Mouse (Mus musculus): ENCODE data around the gene Slc25a45. TPM values are rescaled to one million over a fixed set of nuclear protein-coding genes. Genes with fewer than 3 reads are reported as not detected.

The Slc25a45 gene
- polyA plus RNA-seq, 1 experiment: 241 TPM

DNA sequence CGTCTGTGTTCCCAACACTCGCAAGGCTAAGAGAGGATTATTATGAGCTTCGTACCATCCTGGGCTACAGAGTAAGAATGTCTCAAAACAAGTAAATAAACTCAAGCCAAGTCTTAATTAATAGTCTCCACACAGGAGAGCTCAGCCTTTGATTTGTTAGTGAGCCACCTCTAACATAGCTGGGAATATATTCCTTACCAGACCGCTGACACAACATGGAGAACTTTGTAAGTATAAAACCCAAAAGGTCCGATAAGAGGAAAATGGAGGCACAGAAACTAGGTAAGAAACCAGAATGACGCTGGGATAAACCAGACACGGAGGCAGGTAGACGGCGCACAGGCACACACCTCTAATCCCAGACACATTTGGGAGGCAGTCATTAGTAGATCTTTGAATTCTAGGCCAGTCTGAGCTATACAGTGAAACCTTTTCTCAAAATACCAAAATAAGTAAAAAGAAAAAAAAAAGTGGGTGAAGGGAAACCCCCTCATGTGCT lies 36.7 kb upstream of the Slc25a45 start:
- 84% methylated on average over 9 of the region's 9 CpGs for WGBS
- peak overlapping the region; percentile 27 for H3K4me3 ChIP-seq (ENCODE audit: low read depth, low read length)

GRCm38 (mm10) chr19:5841389-5841946 lies 36.1 kb upstream of the Slc25a45 start:
- TF ChIP-seq POLR2A (IDR thresholded peaks at IDR 0.05; ENCODE audit: low read depth, low read length) (peak; percentile 42; the same call in 1 of the 2 replicates), CTCF (IDR thresholded peaks at IDR 0.05; ENCODE audit: extremely low read depth, insufficient read length, insufficient replicate concordance, low read depth, low read length) (no peak)
- H3K27ac ChIP-seq (ENCODE audit: insufficient read depth, low read depth, low read length): peak overlapping the region; percentile 60
- peaks cover 16% of the 10 kb centered on the region for H3K36me3 ChIP-seq (ENCODE audit: control insufficient read depth, insufficient read depth, low read length)
- WGBS: 31% methylated on average over 4 of the region's 4 CpGs
- no peaks in the 10 kb centered on the region for H3K27me3 ChIP-seq (ENCODE audit: control insufficient read depth, insufficient read depth, low read length)
- peak overlapping the region; percentile 11; the same call in 1 of the 2 replicates for H3K4me3 ChIP-seq (ENCODE audit: low read depth, low read length)
- peaks cover 7% of the 10 kb centered on the region for H3K4me1 ChIP-seq (ENCODE audit: control insufficient read depth, insufficient read depth, insufficient read length, low read length)

More for the DNA sequence above, 36.7 kb upstream of the Slc25a45 start:
- peak overlapping the region; percentile 60; the same call in 1 of the 2 replicates for H3K27ac ChIP-seq (ENCODE audit: insufficient read depth, low read depth, low read length)
- TF ChIP-seq CTCF (IDR thresholded peaks at IDR 0.05; ENCODE audit: extremely low read depth, insufficient read length, insufficient replicate concordance, low read depth, low read length) (no peak), POLR2A (IDR thresholded peaks at IDR 0.05; ENCODE audit: low read depth, low read length) (no peak)
- H3K27me3 ChIP-seq (ENCODE audit: control insufficient read depth, insufficient read depth, low read length): no peaks in the 10 kb centered on the region
- H3K4me1 ChIP-seq (ENCODE audit: control insufficient read depth, insufficient read depth, insufficient read length, low read length): peaks cover 7% of the 10 kb centered on the region
- H3K36me3 ChIP-seq (ENCODE audit: control insufficient read depth, insufficient read depth, low read length): peaks cover 16% of the 10 kb centered on the region

- Histone ChIP-seq H3K36me3 (ENCODE audit: control insufficient read depth, insufficient read depth, low read length) (peaks cover 16% of the 10 kb centered on the region), H3K4me1 (ENCODE audit: control insufficient read depth, insufficient read depth, insufficient read length, low read length) (peaks cover 4% of the 10 kb centered on the region), H3K27ac (ENCODE audit: insufficient read depth, low read depth, low read length) (peak overlapping the region; percentile 100), H3K4me3 (ENCODE audit: low read depth, low read length) (peak overlapping the region; percentile 30), H3K27me3 (ENCODE audit: control insufficient read depth, insufficient read depth, low read length) (no peaks in the 10 kb centered on the region)
- WGBS: 46% methylated on average over 5 of the region's 5 CpGs
- TF ChIP-seq CTCF (IDR thresholded peaks at IDR 0.05; ENCODE audit: extremely low read depth, insufficient read length, insufficient replicate concordance, low read depth, low read length) (no peak), POLR2A (IDR thresholded peaks at IDR 0.05; ENCODE audit: low read depth, low read length) (no peak)
Observed at GRCm38 (mm10) chr19:5841999-5842784, 35.4 kb upstream of the Slc25a45 start.

- peak overlapping the region; percentile 83 for H3K4me3 ChIP-seq (ENCODE audit: low read depth, low read length)
- no peaks in the 10 kb centered on the region for H3K27me3 ChIP-seq (ENCODE audit: control insufficient read depth, insufficient read depth, low read length)
- peak; percentile 24; the same call in 1 of the 2 replicates for TF ChIP-seq POLR2A (IDR thresholded peaks at IDR 0.05; ENCODE audit: low read depth, low read length)
- TF ChIP-seq CTCF (IDR thresholded peaks at IDR 0.05; ENCODE audit: extremely low read depth, insufficient read length, insufficient replicate concordance, low read depth, low read length): no peak
- peaks cover 8% of the 10 kb centered on the region for H3K4me1 ChIP-seq (ENCODE audit: control insufficient read depth, insufficient read depth, insufficient read length, low read length)
- H3K27ac ChIP-seq (ENCODE audit: insufficient read depth, low read depth, low read length): peak overlapping the region; percentile 100
- WGBS: 24% methylated on average over 9 of the region's 9 CpGs
- peaks cover 16% of the 10 kb centered on the region for H3K36me3 ChIP-seq (ENCODE audit: control insufficient read depth, insufficient read depth, low read length)
Observed at GRCm38 (mm10) chr19:5842785-5843730, 34.5 kb upstream of the Slc25a45 start.

GRCm38 (mm10) chr19:5843781-5844691 lies 33.6 kb upstream of the Slc25a45 start:
- Histone ChIP-seq H3K4me1 (ENCODE audit: control insufficient read depth, insufficient read depth, insufficient read length, low read length) (peaks cover 14% of the 10 kb centered on the region), H3K4me3 (ENCODE audit: low read depth, low read length) (peak overlapping the region; percentile 83), H3K36me3 (ENCODE audit: control insufficient read depth, insufficient read depth, low read length) (peaks cover 16% of the 10 kb centered on the region), H3K27me3 (ENCODE audit: control insufficient read depth, insufficient read depth, low read length) (no peaks in the 10 kb centered on the region), H3K27ac (ENCODE audit: insufficient read depth, low read depth, low read length) (peak overlapping the region; percentile 100)
- 10% methylated on average over 30 of the region's 30 CpGs for WGBS
- TF ChIP-seq POLR2A (IDR thresholded peaks at IDR 0.05; ENCODE audit: low read depth, low read length) (no peak; the same call in 1 of the 2 replicates), CTCF (IDR thresholded peaks at IDR 0.05; ENCODE audit: extremely low read depth, insufficient read length, insufficient replicate concordance, low read depth, low read length) (no peak)

GRCm38 (mm10) chr19:5844831-5845318 lies 32.7 kb upstream of the Slc25a45 start:
- Histone ChIP-seq H3K4me1 (ENCODE audit: control insufficient read depth, insufficient read depth, insufficient read length, low read length) (peaks cover 21% of the 10 kb centered on the region), H3K27me3 (ENCODE audit: control insufficient read depth, insufficient read depth, low read length) (no peaks in the 10 kb centered on the region), H3K4me3 (ENCODE audit: low read depth, low read length) (peak overlapping the region; percentile 83), H3K36me3 (ENCODE audit: control insufficient read depth, insufficient read depth, low read length) (peaks cover 16% of the 10 kb centered on the region), H3K27ac (ENCODE audit: insufficient read depth, low read depth, low read length) (peak overlapping the region; percentile 100)
- TF ChIP-seq POLR2A (IDR thresholded peaks at IDR 0.05; ENCODE audit: low read depth, low read length) (no peak), CTCF (IDR thresholded peaks at IDR 0.05; ENCODE audit: extremely low read depth, insufficient read length, insufficient replicate concordance, low read depth, low read length) (no peak)
- WGBS: 3% methylated on average over 12 of the region's 12 CpGs
